Mouse (Mus musculus) limb, embryonic 14.5 days (tissue): ENCODE measurements around the gene Lrch3. TPM values are rescaled to one million over a fixed set of nuclear protein-coding genes. Genes with fewer than 3 reads are reported as not detected.

Source experiments
- ATAC-seq: fragments of 200-750 bp; cut with Nextera tagmentation; 2 replicates; pipeline ENCODE4 v1.8.0; 2017; ENCODE audit warnings: low read depth, moderate number of reproducible peaks, moderate TSS enrichment; ENCODE audit not compliant: low FRiP score
- DNase-seq: peaks from one replicate; pipeline ENCODE4 v3.0.0-alpha.2; 2015; ENCODE audit warnings: low spot score
- H3K27ac ChIP-seq: fragments of 300-500 bp; sonication (generic); replicated peaks from 2 replicates; pipeline ENCODE4 v1.5.1; 2014; ENCODE audit warnings: low read depth, mild to moderate bottlenecking, low read length, moderate library complexity, mixed read lengths
- H3K27me3 ChIP-seq: fragments of 300-500 bp; sonication (generic); 2 replicates; pipeline ENCODE4 v1.6.1; 2014; ENCODE audit warnings: low read length, mixed read lengths; ENCODE audit not compliant: control insufficient read depth, insufficient read depth
- H3K36me3 ChIP-seq: fragments of 300-500 bp; sonication (generic); 2 replicates; pipeline ENCODE4 v1.6.1; 2014; ENCODE audit warnings: mild to moderate bottlenecking, low read length, moderate library complexity, mixed read lengths; ENCODE audit not compliant: control insufficient read depth, insufficient read depth
- H3K4me1 ChIP-seq: fragments of 300-500 bp; sonication (generic); 2 replicates; pipeline ENCODE4 v1.6.1; 2014; ENCODE audit warnings: antibody characterized with exemption, low read length, mixed read lengths; ENCODE audit not compliant: control insufficient read depth, insufficient read depth
- H3K4me2 ChIP-seq: fragments of 300-500 bp; sonication (generic); replicated peaks from 2 replicates; pipeline ENCODE4 v1.6.1; 2014; ENCODE audit warnings: low read depth, mild to moderate bottlenecking, low read length, moderate library complexity; ENCODE audit not compliant: severe bottlenecking
- H3K4me3 ChIP-seq: fragments of 300-500 bp; sonication (generic); replicated peaks from 2 replicates; pipeline ENCODE4 v1.5.1; 2014; ENCODE audit warnings: low read length
- H3K9ac ChIP-seq: fragments of 300-500 bp; sonication (generic); 2 replicates; pipeline ENCODE4 v1.6.1; 2014; ENCODE audit warnings: mild to moderate bottlenecking, low read depth, low read length, moderate library complexity; ENCODE audit not compliant: severe bottlenecking
- H3K9me3 ChIP-seq: fragments of 300-500 bp; sonication (generic); 2 replicates; pipeline ENCODE4 v1.6.1; 2016; ENCODE audit warnings: low read length; ENCODE audit not compliant: control insufficient read depth
- POLR2A ChIP-seq: fragments of 200-500 bp; IDR thresholded peaks from 2 replicates; pipeline ENCODE4 v1.8.0; 2012; ENCODE audit warnings: inconsistent platforms, mild to moderate bottlenecking, moderate library complexity, borderline replicate concordance; ENCODE audit not compliant: insufficient read depth, insufficient read length; ENCODE audit errors: extremely low read depth
- WGBS: fragments of 180-500 bp; shearing (Covaris S2); extraction: QIAGEN DNeasy Blood & Tissue Kit; methylation state at CpG from one replicate; pipeline ENCODE4 v1.1.7; 2014; 5-methylcytosine and 5-hydroxymethylcytosine counted together
- polyA plus RNA-seq, 2 experiments: library from polyadenylated mRNA; depleted of rRNA in 1 of 2; stranded (reverse) in 1 of 2; unstranded in 1 of 2; fragments of >200 nt; fragmentation: Nextera tagmentation in 1 of 2; extraction: Ambion mirVana in 1 of 2; gene quantifications; 2 replicates each; pipeline versions ENCODE4 v1.2.1 to v1.2.3; 2012 to 2014

The Lrch3 gene
- polyA plus RNA-seq, 2 experiments, result 24.9 to 56.3 TPM

- no peaks in the 10 kb centered on the region for H3K27me3 ChIP-seq
- ATAC-seq (no peak), DNase-seq (no peak)
- H3K27ac ChIP-seq, result no peak overlapping the region
- H3K4me1 ChIP-seq, result no peaks in the 10 kb centered on the region
- H3K36me3 ChIP-seq, result no peaks in the 10 kb centered on the region
- H3K9me3 ChIP-seq, result no peaks in the 10 kb centered on the region
- WGBS, result 52% methylated on average over 4 of the region's 4 CpGs
- no peak overlapping the region for H3K4me3 ChIP-seq
- H3K9ac ChIP-seq, result no peak overlapping the region
- H3K4me2 ChIP-seq, result no peak overlapping the region
- no peak for TF ChIP-seq POLR2A
Observed at GRCm38 (mm10) chr16:33036006-33036405, 122.1 kb downstream of the Lrch3 start.

GRCm38 (mm10) chr16:33042682-33043081 lies 128.8 kb downstream of the Lrch3 start:
- no peaks in the 10 kb centered on the region for H3K27me3 ChIP-seq
- no peak for TF ChIP-seq POLR2A
- H3K9ac ChIP-seq, result no peak overlapping the region
- H3K4me3 ChIP-seq, result no peak overlapping the region
- no peaks in the 10 kb centered on the region for H3K36me3 ChIP-seq
- H3K27ac ChIP-seq, result no peak overlapping the region
- H3K4me2 ChIP-seq, result no peak overlapping the region
- DNase-seq (no peak), ATAC-seq (no peak)
- no peaks in the 10 kb centered on the region for H3K9me3 ChIP-seq
- WGBS, result 89% methylated on average over 1 of the region's 1 CpGs
- no peaks in the 10 kb centered on the region for H3K4me1 ChIP-seq

GRCm38 (mm10) chr16:33043268-33043667 lies 129.4 kb downstream of the Lrch3 start:
- DNase-seq (no peak), ATAC-seq (no peak)
- TF ChIP-seq POLR2A, result no peak
- Histone ChIP-seq H3K36me3 (no peaks in the 10 kb centered on the region), H3K9me3 (no peaks in the 10 kb centered on the region), H3K4me3 (no peak overlapping the region), H3K4me1 (no peaks in the 10 kb centered on the region), H3K27ac (no peak overlapping the region), H3K27me3 (no peaks in the 10 kb centered on the region), H3K4me2 (no peak overlapping the region), H3K9ac (no peak overlapping the region)
- 81% methylated on average over 2 of the region's 2 CpGs for WGBS

- WGBS, result 97% methylated on average over 1 of the region's 1 CpGs
- DNase-seq (no peak), ATAC-seq (no peak)
- H3K27ac ChIP-seq, result no peak overlapping the region
- H3K36me3 ChIP-seq, result no peaks in the 10 kb centered on the region
- H3K4me3 ChIP-seq, result no peak overlapping the region
- no peak overlapping the region for H3K4me2 ChIP-seq
- H3K27me3 ChIP-seq, result no peaks in the 10 kb centered on the region
- TF ChIP-seq POLR2A, result no peak
- H3K9me3 ChIP-seq, result no peaks in the 10 kb centered on the region
- H3K4me1 ChIP-seq, result no peaks in the 10 kb centered on the region
- no peak overlapping the region for H3K9ac ChIP-seq
Observed at GRCm38 (mm10) chr16:33048004-33048403, 134.1 kb downstream of the Lrch3 start.

- H3K9me3 ChIP-seq, result no peaks in the 10 kb centered on the region
- DNase-seq (no peak), ATAC-seq (no peak)
- H3K4me2 ChIP-seq, result no peak overlapping the region
- H3K9ac ChIP-seq, result no peak overlapping the region
- H3K27me3 ChIP-seq, result no peaks in the 10 kb centered on the region
- H3K4me1 ChIP-seq, result no peaks in the 10 kb centered on the region
- 57% methylated on average over 2 of the region's 2 CpGs for WGBS
- no peak overlapping the region for H3K27ac ChIP-seq
- TF ChIP-seq POLR2A, result no peak
- H3K4me3 ChIP-seq, result no peak overlapping the region
- no peaks in the 10 kb centered on the region for H3K36me3 ChIP-seq
Observed at GRCm38 (mm10) chr16:33048686-33049085, 134.8 kb downstream of the Lrch3 start.

GRCm38 (mm10) chr16:33049809-33050208 lies 135.9 kb downstream of the Lrch3 start:
- no peak for DNase-seq
- WGBS, result 85% methylated on average over 16 of the region's 16 CpGs
- no peak for TF ChIP-seq POLR2A
- Histone ChIP-seq H3K4me2 (no peak overlapping the region), H3K27me3 (no peaks in the 10 kb centered on the region), H3K9me3 (no peaks in the 10 kb centered on the region), H3K4me3 (no peak overlapping the region), H3K27ac (no peak overlapping the region), H3K9ac (no peak overlapping the region), H3K36me3 (no peaks in the 10 kb centered on the region), H3K4me1 (no peaks in the 10 kb centered on the region)
- no peak for ATAC-seq
